ENCODE assay signal across 7 mouse cellular contexts in genomic region chr4:134307367-134308072, GRCm38 (mm10). TPM values are rescaled to one million over a fixed set of nuclear protein-coding genes. Genes with fewer than 3 reads are reported as not detected.
DNase-seq lines count a peak whose midpoint lies in the region; ATAC-seq and TF ChIP-seq lines count a peak whose summit lies in the region.

No protein-coding gene starts in this region.

- WGBS in forebrain, embryonic 15.5 days = 19% methylated on average over 12 of the region's 12 CpGs
- 8% methylated on average over 12 of the region's 12 CpGs for WGBS in heart, postnatal 0 days
- 13% methylated on average over 12 of the region's 12 CpGs for WGBS in liver, embryonic 13.5 days (ENCODE audit: insufficient replicate concordance)
- WGBS in stomach, embryonic 16.5 days = 8% methylated on average over 12 of the region's 12 CpGs

- H3K36me3 ChIP-seq in forebrain, embryonic 15.5 days = no peaks in the 10 kb centered on the region
- H3K36me3 ChIP-seq in heart, postnatal 0 days (replicated peaks; ENCODE audit: control insufficient read depth, insufficient read depth, low read length) = no peaks in the 10 kb centered on the region
- H3K36me3 ChIP-seq in liver, embryonic 13.5 days = no peaks in the 10 kb centered on the region
- no peaks in the 10 kb centered on the region for H3K36me3 ChIP-seq in myocyte (ENCODE audit: control insufficient read depth, insufficient read depth)
- no peaks in the 10 kb centered on the region for H3K36me3 ChIP-seq in stomach, embryonic 16.5 days (ENCODE audit: control insufficient read depth, insufficient read depth, low read length)

- ATAC-seq in forebrain, embryonic 15.5 days (replicated peaks) = 0 out of 2 replicates have a peak, but pooled peaks have one; percentile 29
- peak; percentile 76; the same call in 1 of the 2 replicates for ATAC-seq in heart, postnatal 0 days (ENCODE audit: insufficient read depth, low read depth)
- ATAC-seq in liver, embryonic 13.5 days (ENCODE audit: low read depth) = peak; percentile 45; the same call in 1 of the 2 replicates
- ATAC-seq in stomach, embryonic 16.5 days (ENCODE audit: insufficient read depth, low FRiP score) = peak; percentile 71; the same call in 1 of the 2 replicates

- no peak for TF ChIP-seq POLR2A in myocyte (IDR thresholded peaks at IDR 0.05; ENCODE audit: insufficient read length, low read depth)

- peaks cover 13% of the 10 kb centered on the region for H3K4me1 ChIP-seq in forebrain, embryonic 15.5 days
- peaks cover 14% of the 10 kb centered on the region for H3K4me1 ChIP-seq in heart, postnatal 0 days (ENCODE audit: control insufficient read depth, insufficient read depth)
- peaks cover 10% of the 10 kb centered on the region for H3K4me1 ChIP-seq in liver, embryonic 13.5 days (replicated peaks)
- peaks cover 6% of the 10 kb centered on the region for H3K4me1 ChIP-seq in stomach, embryonic 16.5 days (ENCODE audit: control insufficient read depth, insufficient read depth, low read length)

- peak overlapping the region; percentile 34 for H3K4me2 ChIP-seq in forebrain, embryonic 15.5 days (replicated peaks)
- peak overlapping the region; percentile 43 for H3K4me2 ChIP-seq in heart, postnatal 0 days (ENCODE audit: low read depth, low read length)
- H3K4me2 ChIP-seq in liver, embryonic 13.5 days = peak overlapping the region; percentile 29; the same call in 1 of the 2 replicates
- peak overlapping the region; percentile 50 for H3K4me2 ChIP-seq in myocyte (ENCODE audit: low read depth)
- peak overlapping the region; percentile 23 for H3K4me2 ChIP-seq in stomach, embryonic 16.5 days (ENCODE audit: low read depth, low read length)

- no peak overlapping the region for H3K9ac ChIP-seq in forebrain, embryonic 15.5 days (replicated peaks)
- H3K9ac ChIP-seq in heart, postnatal 0 days (replicated peaks; ENCODE audit: low read depth, low read length) = peak overlapping the region; percentile 29; the same call in 1 of the 2 replicates
- H3K9ac ChIP-seq in liver, embryonic 13.5 days = no peak overlapping the region
- H3K9ac ChIP-seq in stomach, embryonic 16.5 days (ENCODE audit: low read length) = no peak overlapping the region; the same call in 1 of the 2 replicates

- TF ChIP-seq EP300 in heart, postnatal 0 days (IDR thresholded peaks at IDR 0.05; ENCODE audit: low read depth) = 0 out of 2 replicates have a peak, but pooled peaks have one; percentile 19

- no peak overlapping the region for H3ac ChIP-seq in myocyte (ENCODE audit: control insufficient read depth, insufficient read length)

- H3K4me3 ChIP-seq in forebrain, embryonic 15.5 days = no peak overlapping the region
- 0 out of 2 replicates have a peak overlapping the region, but pooled peaks have one; percentile 5 for H3K4me3 ChIP-seq in heart, postnatal 0 days (ENCODE audit: low read depth, low read length)
- H3K4me3 ChIP-seq in liver, embryonic 13.5 days (replicated peaks) = no peak overlapping the region
- no peak overlapping the region for H3K4me3 ChIP-seq in myocyte
- no peak overlapping the region for H3K4me3 ChIP-seq in stomach, embryonic 16.5 days (replicated peaks; ENCODE audit: low read length)

- H3K9me3 ChIP-seq in forebrain, embryonic 15.5 days = no peaks in the 10 kb centered on the region
- no peaks in the 10 kb centered on the region for H3K9me3 ChIP-seq in heart, postnatal 0 days (replicated peaks; ENCODE audit: control insufficient read depth, low read length)
- H3K9me3 ChIP-seq in liver, embryonic 13.5 days (replicated peaks) = no peaks in the 10 kb centered on the region; the same call in 1 of the 2 replicates
- H3K9me3 ChIP-seq in stomach, embryonic 16.5 days (replicated peaks; ENCODE audit: control insufficient read depth, low read length) = no peaks in the 10 kb centered on the region

- H3K79me2 ChIP-seq in myocyte (ENCODE audit: control insufficient read depth, insufficient read depth) = no peaks in the 10 kb centered on the region

- peak overlapping the region; percentile 58 for H3K27ac ChIP-seq in forebrain, embryonic 15.5 days (replicated peaks)
- peak overlapping the region; percentile 53 for H3K27ac ChIP-seq in heart, postnatal 0 days (ENCODE audit: low read depth)
- H3K27ac ChIP-seq in liver, embryonic 13.5 days = no peak overlapping the region
- no peak overlapping the region for H3K27ac ChIP-seq in stomach, embryonic 16.5 days (ENCODE audit: low read length)

- H3K27me3 ChIP-seq in forebrain, embryonic 15.5 days = no peaks in the 10 kb centered on the region
- no peaks in the 10 kb centered on the region for H3K27me3 ChIP-seq in heart, postnatal 0 days (ENCODE audit: control insufficient read depth, insufficient read depth, low read length)
- no peaks in the 10 kb centered on the region for H3K27me3 ChIP-seq in liver, embryonic 13.5 days
- no peaks in the 10 kb centered on the region for H3K27me3 ChIP-seq in myocyte (ENCODE audit: control insufficient read depth, insufficient read depth, insufficient read length)
- no peaks in the 10 kb centered on the region for H3K27me3 ChIP-seq in stomach, embryonic 16.5 days (ENCODE audit: control insufficient read depth, insufficient read depth, low read length)

- peak; percentile 86 for DNase-seq in adrenal gland, postnatal 14 days
- DNase-seq in heart, postnatal 0 days (ENCODE audit: low spot score) = peak; percentile 51
- DNase-seq in kidney, postnatal 36 days = peak; percentile 79 to 90
- DNase-seq in liver, embryonic 13.5 days = no peak

- peak; percentile 44 for TF ChIP-seq CTCF in heart, postnatal 0 days (IDR thresholded peaks at IDR 0.05; ENCODE audit: low read depth)

TF ChIP-seq in myocyte, 11 proteins besides CTCF, POLR2A, EP300 and RAD21:
- TF ChIP-seq TCF12 (IDR thresholded peaks at IDR 0.05; ENCODE audit: insufficient read depth, poor library complexity, severe bottlenecking) (no peak), USF1 (IDR thresholded peaks at IDR 0.05; ENCODE audit: low read depth) (no peak), MAX (IDR thresholded peaks at IDR 0.05; ENCODE audit: low read depth) (no peak), TCF3 (IDR thresholded peaks at IDR 0.05; ENCODE audit: insufficient read length, low read depth) (peak; percentile 55), E2F4 (IDR thresholded peaks at IDR 0.05; ENCODE audit: insufficient read depth) (no peak), REST (IDR thresholded peaks at IDR 0.05; ENCODE audit: insufficient read depth, insufficient read length) (no peak), MYOG (IDR thresholded peaks at IDR 0.05; ENCODE audit: control insufficient read depth in 1 of 3, insufficient read depth in 1 of 3, insufficient read length in 2 of 3, low read depth in 2 of 3) (peak; percentile 72 to 92 (median 88)), MYOD1 (IDR thresholded peaks at IDR 0.05; ENCODE audit: control insufficient read depth in 1 of 3, insufficient read length in 2 of 3, low read depth in 2 of 3) (peak; percentile 14 to 85 (median 72))

RNA-seq across cellular contexts. Expression of gene Trim63, which starts 7.4 kb away (rescaled TPM):
- total RNA-seq in adrenal gland, postnatal 14 days (2021) = not detected in 2 replicates
- 0.13 and 0.24 TPM in 2 replicates for polyA plus RNA-seq in forebrain, embryonic 15.5 days (2015; fragmentation: Nextera tagmentation; extraction: Ambion mirVana)
- total RNA-seq in heart, postnatal 0 days (2014; rRNA removed; ENCODE audit: low replicate concordance) = 168 and 170 TPM in 2 replicates
- 248 and 281 TPM in 2 replicates for polyA plus RNA-seq in heart, postnatal 0 days (2015; fragmentation: Nextera tagmentation; extraction: Ambion mirVana)
- 0.14 and 0.24 TPM in 2 replicates for polyA plus RNA-seq in liver, embryonic 13.5 days (2015; fragmentation: Nextera tagmentation; extraction: Ambion mirVana)
- 29.1 TPM for polyA plus RNA-seq in myocyte (2012; fragmentation: generic; extraction: Trizol)
- 0.37 and 1.4 TPM in 2 replicates for polyA plus RNA-seq in stomach, embryonic 16.5 days (2015; fragmentation: Nextera tagmentation; extraction: Ambion mirVana)

RNA-seq across cellular contexts. Expression of gene Pdik1l, which starts 19.8 kb away (rescaled TPM):
- total RNA-seq in adrenal gland, postnatal 14 days (2021) = 18.1 and 20.7 TPM in 2 replicates
- polyA plus RNA-seq in forebrain, embryonic 15.5 days (2015; fragmentation: Nextera tagmentation; extraction: Ambion mirVana) = 41.0 and 42.1 TPM in 2 replicates
- total RNA-seq in heart, postnatal 0 days (2014; rRNA removed; ENCODE audit: low replicate concordance) = 6.6 and 31.0 TPM in 2 replicates
- polyA plus RNA-seq in heart, postnatal 0 days (2015; fragmentation: Nextera tagmentation; extraction: Ambion mirVana) = 7.7 and 9.4 TPM in 2 replicates
- 12.3 and 15.7 TPM in 2 replicates for polyA plus RNA-seq in liver, embryonic 13.5 days (2015; fragmentation: Nextera tagmentation; extraction: Ambion mirVana)
- 1.6 TPM for polyA plus RNA-seq in myocyte (2012; fragmentation: generic; extraction: Trizol)
- 17.7 and 19.0 TPM in 2 replicates for polyA plus RNA-seq in stomach, embryonic 16.5 days (2015; fragmentation: Nextera tagmentation; extraction: Ambion mirVana)

RNA-seq across cellular contexts. Expression of gene Slc30a2, which starts 35.5 kb away (rescaled TPM):
- total RNA-seq in adrenal gland, postnatal 14 days (2021) = 13.4 and 18.8 TPM in 2 replicates
- 0.05 and 0.11 TPM in 2 replicates for polyA plus RNA-seq in forebrain, embryonic 15.5 days (2015; fragmentation: Nextera tagmentation; extraction: Ambion mirVana)
- 0.38 TPM in 1 of 2 replicates, not detected in the other for total RNA-seq in heart, postnatal 0 days (2014; rRNA removed; ENCODE audit: low replicate concordance)
- 0.16 and 0.33 TPM in 2 replicates for polyA plus RNA-seq in heart, postnatal 0 days (2015; fragmentation: Nextera tagmentation; extraction: Ambion mirVana)
- not detected in 2 replicates for polyA plus RNA-seq in liver, embryonic 13.5 days (2015; fragmentation: Nextera tagmentation; extraction: Ambion mirVana)
- 0.35 TPM for polyA plus RNA-seq in myocyte (2012; fragmentation: generic; extraction: Trizol)
- polyA plus RNA-seq in stomach, embryonic 16.5 days (2015; fragmentation: Nextera tagmentation; extraction: Ambion mirVana) = 0.91 and 1.1 TPM in 2 replicates

RNA-seq across cellular contexts. Expression of gene Grrp1, which starts 53.6 kb away (rescaled TPM):
- 11.4 and 13.8 TPM in 2 replicates for total RNA-seq in adrenal gland, postnatal 14 days (2021)
- 9.9 and 12.1 TPM in 2 replicates for polyA plus RNA-seq in forebrain, embryonic 15.5 days (2015; fragmentation: Nextera tagmentation; extraction: Ambion mirVana)
- total RNA-seq in heart, postnatal 0 days (2014; rRNA removed; ENCODE audit: low replicate concordance) = 18.4 and 26.1 TPM in 2 replicates
- 6.0 and 6.5 TPM in 2 replicates for polyA plus RNA-seq in heart, postnatal 0 days (2015; fragmentation: Nextera tagmentation; extraction: Ambion mirVana)
- 0.61 and 0.83 TPM in 2 replicates for polyA plus RNA-seq in liver, embryonic 13.5 days (2015; fragmentation: Nextera tagmentation; extraction: Ambion mirVana)
- 0.17 TPM for polyA plus RNA-seq in myocyte (2012; fragmentation: generic; extraction: Trizol)
- polyA plus RNA-seq in stomach, embryonic 16.5 days (2015; fragmentation: Nextera tagmentation; extraction: Ambion mirVana) = 3.2 and 3.5 TPM in 2 replicates

Comparison
In these comparisons a context has a peak if more than half of its experiments do, and no peak if none do; other contexts are left out.
1. H3K27ac ChIP-seq: peak in forebrain, embryonic 15.5 days (single experiment) and heart, postnatal 0 days (single experiment); none in liver, embryonic 13.5 days (single experiment) and stomach, embryonic 16.5 days (single experiment).
2. RNA of gene Trim63, which starts 7.4 kb away (polyA plus RNA-seq): 248 to 281 TPM in heart, postnatal 0 days and 29.1 TPM in myocyte (single experiment); 0.37 to 1.4 TPM in stomach, embryonic 16.5 days, 0.14 to 0.24 TPM in liver, embryonic 13.5 days and 0.13 to 0.24 TPM in forebrain, embryonic 15.5 days; every median in the first group is over 10 times any median in the second.
3. Peak in every context shown above with its lines, with median percentiles within 50 percentile points of each other: ATAC-seq and H3K4me2 ChIP-seq.